Mouse (Mus musculus) hindbrain, embryonic 12.5 days (tissue): ENCODE data around the gene Blvrb. TPM values are rescaled to one million over a fixed set of nuclear protein-coding genes. Genes with fewer than 3 reads are reported as not detected.
A peak's percentile ranks its signal among the peaks of the same experiment; 100 is the strongest.

ENCODE experiments used
- ATAC-seq: fragments of 200-750 bp; cut with Nextera tagmentation; 2 replicates; pipeline ENCODE4 v1.8.0; 2017; ENCODE audit warnings: moderate TSS enrichment; ENCODE audit not compliant: low FRiP score
- H3K27ac ChIP-seq: fragments of 300-500 bp; sonication (generic); 2 replicates; pipeline ENCODE4 v1.5.1; 2016; ENCODE audit warnings: mild to moderate bottlenecking
- H3K27me3 ChIP-seq: fragments of 300-500 bp; sonication (generic); 2 replicates; pipeline ENCODE4 v1.6.1; 2016; ENCODE audit warnings: mild to moderate bottlenecking
- H3K36me3 ChIP-seq: fragments of 300-500 bp; sonication (generic); 2 replicates; pipeline ENCODE4 v1.6.1; 2016; ENCODE audit warnings: mild to moderate bottlenecking
- H3K4me1 ChIP-seq: fragments of 300-500 bp; sonication (generic); 2 replicates; pipeline ENCODE4 v1.6.1; 2016
- H3K4me2 ChIP-seq: fragments of 300-500 bp; sonication (generic); replicated peaks from 2 replicates; pipeline ENCODE4 v1.6.1; 2016; ENCODE audit warnings: mild to moderate bottlenecking
- H3K4me3 ChIP-seq: fragments of 300-500 bp; sonication (generic); 2 replicates; pipeline ENCODE4 v1.5.1; 2016; ENCODE audit warnings: mild to moderate bottlenecking
- H3K9ac ChIP-seq: fragments of 300-500 bp; sonication (generic); 2 replicates; pipeline ENCODE4 v1.6.1; 2016; ENCODE audit warnings: mild to moderate bottlenecking, moderate library complexity
- H3K9me3 ChIP-seq: fragments of 300-500 bp; sonication (generic); replicated peaks from 2 replicates; pipeline ENCODE4 v1.6.1; 2016; ENCODE audit warnings: mild to moderate bottlenecking
- WGBS: fragments of 180-500 bp; shearing (Covaris S2); methylation state at CpG from one replicate; pipeline ENCODE4 v1.1.7; 2016; 5-methylcytosine and 5-hydroxymethylcytosine counted together
- polyA plus RNA-seq: library from polyadenylated mRNA; unstranded; fragments of >200 nt; fragmentation: Nextera tagmentation; extraction: Ambion mirVana; gene quantifications from 2 replicates; pipeline ENCODE4 v1.2.1, GENCODE M21; 2016

Gene Blvrb
- polyA plus RNA-seq, 1 experiment from 2014 or later: 26.6 TPM

DNA sequence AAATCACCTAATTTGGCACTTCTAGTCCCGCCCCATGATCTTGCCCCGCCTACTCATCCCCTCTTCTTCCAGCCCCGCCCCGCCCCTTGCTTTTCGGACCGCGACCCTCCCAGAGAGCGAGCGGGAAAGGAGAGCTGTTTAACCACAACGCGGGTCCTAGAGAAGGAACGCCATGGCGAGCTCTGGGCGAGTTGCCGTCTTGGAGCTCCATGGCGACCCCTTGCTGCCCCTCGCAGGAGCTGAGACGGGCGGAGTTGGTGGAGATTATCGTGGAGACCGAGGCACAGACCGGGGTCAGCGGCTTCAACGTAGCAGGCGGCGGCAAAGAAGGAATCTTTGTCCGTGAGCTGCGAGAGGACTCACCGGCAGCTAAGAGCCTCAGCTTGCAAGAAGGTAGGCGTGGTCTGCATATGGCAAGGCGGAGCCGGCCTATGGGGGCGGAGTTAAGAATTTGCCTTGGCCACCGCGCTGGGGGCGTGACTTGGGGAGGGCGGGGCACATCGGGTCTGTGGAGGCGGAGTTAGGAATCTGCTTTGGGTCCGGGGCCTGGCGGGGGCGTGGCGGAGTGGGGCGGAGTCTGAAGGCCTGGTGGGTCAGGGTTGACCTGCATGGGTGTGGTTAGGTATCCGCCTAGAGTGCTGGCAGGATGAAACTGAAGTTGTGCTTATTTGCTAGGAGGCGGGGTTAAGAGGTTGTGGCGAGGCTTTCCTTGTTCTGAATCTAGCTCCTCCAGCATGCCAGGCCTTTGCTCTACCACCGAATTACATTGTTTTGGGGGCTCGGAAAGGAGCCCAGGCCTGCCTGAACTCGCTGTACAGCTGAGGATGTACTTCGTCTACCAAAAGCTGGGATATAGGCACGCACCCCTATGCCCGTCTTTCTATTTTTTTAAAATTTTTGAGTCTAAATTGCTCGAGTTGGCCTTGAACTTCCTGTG lies 60.2 kb downstream of the Blvrb start:
- under 1% methylated on average over 54 of the region's 54 CpGs for WGBS
- Histone ChIP-seq H3K36me3 (no peaks in the 10 kb centered on the region), H3K9me3 (no peaks in the 10 kb centered on the region), H3K27ac (peak overlapping the region; percentile 94), H3K9ac (peak overlapping the region; percentile 70), H3K4me2 (peak overlapping the region; percentile 58), H3K27me3 (no peaks in the 10 kb centered on the region), H3K4me3 (peak overlapping the region; percentile 50), H3K4me1 (peaks cover 9% of the 10 kb centered on the region)
- peak; percentile 92 for ATAC-seq

DNA sequence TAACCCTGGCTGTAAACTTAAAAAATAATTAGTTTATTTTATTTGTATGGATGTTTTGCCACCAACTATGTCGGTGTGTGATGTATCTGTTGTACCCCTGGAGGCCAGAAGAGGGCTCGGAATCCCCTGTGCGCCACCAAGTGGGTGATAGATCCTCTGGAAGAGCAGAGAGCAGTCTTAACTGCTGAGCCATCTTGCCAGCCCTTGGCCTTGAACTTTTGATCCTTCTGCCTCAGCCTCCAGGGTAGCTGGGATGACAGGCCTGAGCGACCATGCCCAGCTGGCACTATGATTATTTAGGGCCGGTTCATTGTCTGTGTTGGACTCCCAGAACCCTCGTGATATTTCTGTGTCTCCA lies 60.8 kb downstream of the Blvrb start:
- H3K4me3 ChIP-seq: no peak overlapping the region
- WGBS: 28% methylated on average over 6 of the region's 6 CpGs
- ATAC-seq: peak; percentile 54

DNA sequence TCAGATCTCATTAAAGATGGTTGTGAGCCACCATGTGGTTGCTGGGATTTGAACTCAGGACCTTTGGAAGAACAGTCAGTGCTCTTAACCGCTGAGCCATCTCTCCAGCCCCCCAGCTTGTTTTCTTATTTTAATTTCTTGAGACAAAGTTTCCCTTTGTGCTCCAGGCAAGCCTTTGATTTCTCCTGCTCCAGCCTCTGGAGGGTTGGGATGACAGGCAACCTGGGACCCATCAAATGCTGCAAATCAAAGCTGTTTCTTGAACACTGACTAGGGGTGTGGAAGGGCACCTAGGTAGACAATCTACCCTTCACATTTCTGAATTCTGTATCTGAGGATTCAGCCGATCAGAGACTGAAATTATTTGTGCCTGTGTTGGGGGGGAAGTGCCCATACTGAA lies 63.0 kb downstream of the Blvrb start:
- H3K9ac ChIP-seq: no peak overlapping the region

More for the DNA sequence above, 60.8 kb downstream of the Blvrb start:
- Histone ChIP-seq H3K27me3 (no peaks in the 10 kb centered on the region), H3K4me1 (peaks cover 9% of the 10 kb centered on the region), H3K9me3 (no peaks in the 10 kb centered on the region), H3K9ac (no peak overlapping the region), H3K4me2 (peak overlapping the region; percentile 58), H3K27ac (no peak overlapping the region), H3K36me3 (no peaks in the 10 kb centered on the region)

DNA sequence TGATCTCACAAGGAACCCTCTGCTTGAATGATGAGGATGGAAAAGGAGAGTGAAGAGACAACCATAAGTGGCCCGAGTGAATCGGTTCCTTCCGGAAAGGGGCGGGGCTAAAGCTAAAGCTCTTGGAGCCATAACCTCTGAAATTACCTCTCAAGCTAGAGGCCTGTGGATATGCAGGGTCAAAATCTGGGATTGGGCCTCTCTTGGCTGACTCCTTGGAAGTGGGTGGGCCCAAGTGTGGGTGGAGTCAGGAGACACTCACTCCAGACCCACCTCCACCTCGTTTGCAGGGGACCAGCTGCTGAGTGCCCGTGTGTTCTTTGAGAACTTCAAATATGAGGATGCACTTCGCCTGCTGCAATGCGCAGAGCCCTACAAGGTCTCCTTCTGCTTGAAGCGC lies 67.2 kb downstream of the Blvrb start:
- ATAC-seq: no peak
- 83% methylated on average over 9 of the region's 9 CpGs for WGBS
- no peak overlapping the region for H3K27ac ChIP-seq
- H3K9ac ChIP-seq: no peak overlapping the region
- no peak overlapping the region for H3K4me3 ChIP-seq
- H3K9me3 ChIP-seq: peaks cover 5% of the 10 kb centered on the region; the same call in 1 of the 2 replicates
- H3K36me3 ChIP-seq: no peaks in the 10 kb centered on the region
- no peak overlapping the region for H3K4me2 ChIP-seq
- no peaks in the 10 kb centered on the region for H3K27me3 ChIP-seq
- H3K4me1 ChIP-seq: no peaks in the 10 kb centered on the region

More for the DNA sequence above, 63.0 kb downstream of the Blvrb start:
- 82% methylated on average over 2 of the region's 2 CpGs for WGBS
- H3K27me3 ChIP-seq: no peaks in the 10 kb centered on the region
- no peaks in the 10 kb centered on the region for H3K9me3 ChIP-seq
- no peak for ATAC-seq
- H3K4me2 ChIP-seq: no peak overlapping the region
- H3K27ac ChIP-seq: no peak overlapping the region
- no peak overlapping the region for H3K4me3 ChIP-seq
- peaks cover 9% of the 10 kb centered on the region for H3K4me1 ChIP-seq
- no peaks in the 10 kb centered on the region for H3K36me3 ChIP-seq

Other genes with a start within 250 kb of the Blvrb start
- gene Itpkc, start 219.3 kb upstream of the Blvrb start, polyA plus RNA-seq: 10.2 and 10.7 TPM in 2 replicates
- 23.2 and 24.3 TPM in 2 replicates for gene Coq8b, start 215.0 kb upstream of the Blvrb start, polyA plus RNA-seq
- gene Numbl, start 189.5 kb upstream of the Blvrb start, polyA plus RNA-seq: 60.2 and 63.0 TPM in 2 replicates
- gene Ltbp4, start 110.3 kb upstream of the Blvrb start, polyA plus RNA-seq: 8.7 and 8.9 TPM in 2 replicates
- 72.4 and 76.2 TPM in 2 replicates for gene Shkbp1, start 92.0 kb upstream of the Blvrb start, polyA plus RNA-seq
- 0.43 and 0.59 TPM in 2 replicates for gene Gm20479, start 90.6 kb upstream of the Blvrb start, polyA plus RNA-seq
- 0.90 and 1.1 TPM in 2 replicates for gene Sptbn4, start 292 bp upstream of the Blvrb start, polyA plus RNA-seq
- 20.8 and 22.3 TPM in 2 replicates for gene Sertad3, start 25.8 kb downstream of the Blvrb start, polyA plus RNA-seq
- gene Sertad1, start 38.9 kb downstream of the Blvrb start, polyA plus RNA-seq: 17.5 TPM in 2 replicates
- 2.5 and 3.5 TPM in 2 replicates for gene Prx, start 51.3 kb downstream of the Blvrb start, polyA plus RNA-seq
- gene Hipk4, start 75.3 kb downstream of the Blvrb start, polyA plus RNA-seq: 0.36 and 0.66 TPM in 2 replicates
- 93.9 and 104 TPM in 2 replicates for gene Pld3, start 105.2 kb downstream of the Blvrb start, polyA plus RNA-seq
- 35.0 and 35.4 TPM in 2 replicates for gene 2310022A10Rik, start 105.3 kb downstream of the Blvrb start, polyA plus RNA-seq
- 85.0 and 90.5 TPM in 2 replicates for gene Akt2, start 143.6 kb downstream of the Blvrb start, polyA plus RNA-seq
- 19.7 and 20.4 TPM in 2 replicates for gene Ttc9b, start 205.9 kb downstream of the Blvrb start, polyA plus RNA-seq
- 18.8 and 19.8 TPM in 2 replicates for gene Map3k10, start 226.6 kb downstream of the Blvrb start, polyA plus RNA-seq
- 6.9 and 8.7 TPM in 2 replicates for gene Zfp607b, start 241.4 kb downstream of the Blvrb start, polyA plus RNA-seq